Mouse (Mus musculus) forebrain, embryonic 11.5 days (tissue): ENCODE measurements around the gene Dock1. TPM values are rescaled to one million over a fixed set of nuclear protein-coding genes. Genes with fewer than 3 reads are reported as not detected.
A peak's percentile ranks its signal among the peaks of the same experiment; 100 is the strongest.

Source experiments
- ATAC-seq: fragments of 200-750 bp; cut with Nextera tagmentation; replicated peaks from 2 replicates; pipeline ENCODE4 v1.8.0; 2017; ENCODE audit warnings: moderate TSS enrichment; ENCODE audit not compliant: low FRiP score
- DNase-seq: peaks from one replicate; pipeline ENCODE4 v3.0.0-alpha.2; 2017; ENCODE audit warnings: low spot score
- H3K27ac ChIP-seq: fragments of 300-500 bp; sonication (generic); 2 replicates; pipeline ENCODE4 v1.5.1; 2014; ENCODE audit warnings: low read depth, low read length
- H3K27me3 ChIP-seq: fragments of 300-500 bp; sonication (generic); 2 replicates; pipeline ENCODE4 v1.6.1; 2014; ENCODE audit warnings: mild to moderate bottlenecking, low read length, mixed read lengths; ENCODE audit not compliant: control insufficient read depth, insufficient read depth
- H3K36me3 ChIP-seq: fragments of 300-500 bp; sonication (generic); 2 replicates; pipeline ENCODE4 v1.6.1; 2014; ENCODE audit warnings: mild to moderate bottlenecking, low read length, moderate library complexity, mixed read lengths; ENCODE audit not compliant: control insufficient read depth, insufficient read depth
- H3K4me1 ChIP-seq: fragments of 300-500 bp; sonication (generic); replicated peaks from 2 replicates; pipeline ENCODE4 v1.6.1; 2014; ENCODE audit warnings: low read length, mixed read lengths; ENCODE audit not compliant: control insufficient read depth, insufficient read depth
- H3K4me2 ChIP-seq: fragments of 300-500 bp; sonication (generic); 2 replicates; pipeline ENCODE4 v1.6.1; 2014; ENCODE audit warnings: low read depth, mild to moderate bottlenecking, low read length, moderate library complexity, mixed read lengths; ENCODE audit not compliant: severe bottlenecking
- H3K4me3 ChIP-seq: fragments of 300-500 bp; sonication (generic); 2 replicates; pipeline ENCODE4 v1.5.1; 2014; ENCODE audit warnings: low read depth, low read length
- H3K9ac ChIP-seq: fragments of 300-500 bp; sonication (generic); 2 replicates; pipeline ENCODE4 v1.6.1; 2014; ENCODE audit warnings: low read length
- H3K9me3 ChIP-seq: fragments of 300-500 bp; sonication (generic); 2 replicates; pipeline ENCODE4 v1.6.1; 2016; ENCODE audit warnings: low read length, mixed read lengths; ENCODE audit not compliant: control insufficient read depth
- WGBS: fragments of 180-500 bp; shearing (Covaris S2); extraction: QIAGEN DNeasy Blood & Tissue Kit; methylation state at CpG from one replicate; pipeline ENCODE4 v1.1.7; 2014; 5-methylcytosine and 5-hydroxymethylcytosine counted together
- polyA plus RNA-seq: library from polyadenylated mRNA; unstranded; fragments of >200 nt; fragmentation: Nextera tagmentation; extraction: Ambion mirVana; gene quantifications from 2 replicates; pipeline ENCODE4 v1.2.1, GENCODE M21; 2014

The Dock1 gene
- polyA plus RNA-seq, 1 experiment from 2014 or later = 26.5 TPM

DNA sequence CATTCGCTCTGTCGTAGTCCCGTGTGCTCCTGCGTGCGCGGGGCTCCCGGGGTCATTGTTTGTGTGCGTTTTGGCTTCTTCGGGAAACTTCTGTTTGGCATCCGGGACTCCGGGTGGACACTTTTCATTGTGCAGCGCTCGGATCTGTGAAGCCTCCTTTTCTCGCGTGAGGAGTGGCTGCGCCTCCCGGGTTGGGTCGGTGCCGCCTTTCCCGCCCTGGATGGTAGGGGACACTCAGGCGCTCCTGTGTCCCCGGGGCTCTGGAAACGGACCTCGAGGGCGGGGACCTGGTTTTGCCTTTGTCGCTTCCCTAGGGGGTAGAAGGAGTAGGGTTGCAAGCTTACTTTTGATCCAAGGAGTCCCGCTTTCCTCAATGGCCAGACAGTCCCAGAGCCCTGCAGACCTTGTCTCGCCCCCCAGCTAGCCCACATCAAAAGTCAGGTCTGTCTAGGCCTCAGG, 578 bp downstream of the Dock1 start:
- WGBS = under 1% methylated on average over 28 of the region's 28 CpGs
- H3K27me3 ChIP-seq = no peaks in the 10 kb centered on the region; the same call in 1 of the 2 replicates
- H3K4me2 ChIP-seq = peak overlapping the region; percentile 90
- H3K9me3 ChIP-seq = no peaks in the 10 kb centered on the region
- H3K36me3 ChIP-seq = no peaks in the 10 kb centered on the region
- DNase-seq = peak; percentile 78
- peak overlapping the region; percentile 25; the same call in 1 of the 2 replicates for H3K27ac ChIP-seq
- peak overlapping the region; percentile 93 for H3K9ac ChIP-seq
- peaks cover 5% of the 10 kb centered on the region; the same call in 1 of the 2 replicates for H3K4me1 ChIP-seq
- peak overlapping the region; percentile 56 for H3K4me3 ChIP-seq
- peak; percentile 45 for ATAC-seq

DNA sequence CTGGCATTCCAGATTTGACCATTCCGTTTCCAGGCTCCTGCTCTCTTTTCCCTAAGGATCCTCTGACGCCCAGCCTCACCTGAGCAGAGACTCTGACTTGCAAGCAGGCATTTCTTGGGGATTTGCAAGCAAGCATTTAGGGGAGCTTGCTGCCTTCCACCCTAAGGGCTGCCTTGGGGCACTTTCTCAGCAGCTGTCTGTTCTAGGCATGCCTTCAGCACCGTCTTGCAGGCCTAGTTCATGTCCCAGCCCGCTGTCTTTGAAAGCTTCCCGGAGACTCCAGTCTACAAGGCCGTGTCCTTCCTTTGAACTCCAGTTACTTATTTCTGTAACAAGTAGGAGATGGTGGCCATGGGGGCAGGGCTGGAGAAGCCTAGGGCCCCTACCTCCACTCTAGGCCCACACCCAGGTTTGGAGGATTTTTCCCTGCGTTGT, 1.0 kb downstream of the Dock1 start:
- DNase-seq (peak; percentile 63), ATAC-seq (no peak)
- H3K36me3 ChIP-seq = no peaks in the 10 kb centered on the region
- 36% methylated on average over 7 of the region's 7 CpGs for WGBS
- H3K9ac ChIP-seq = peak overlapping the region; percentile 93
- H3K4me1 ChIP-seq = peaks cover 5% of the 10 kb centered on the region; the same call in 1 of the 2 replicates
- peak overlapping the region; percentile 56 for H3K4me3 ChIP-seq
- no peak overlapping the region for H3K27ac ChIP-seq
- H3K4me2 ChIP-seq = peak overlapping the region; percentile 90
- no peaks in the 10 kb centered on the region; the same call in 1 of the 2 replicates for H3K27me3 ChIP-seq
- no peaks in the 10 kb centered on the region for H3K9me3 ChIP-seq

DNA sequence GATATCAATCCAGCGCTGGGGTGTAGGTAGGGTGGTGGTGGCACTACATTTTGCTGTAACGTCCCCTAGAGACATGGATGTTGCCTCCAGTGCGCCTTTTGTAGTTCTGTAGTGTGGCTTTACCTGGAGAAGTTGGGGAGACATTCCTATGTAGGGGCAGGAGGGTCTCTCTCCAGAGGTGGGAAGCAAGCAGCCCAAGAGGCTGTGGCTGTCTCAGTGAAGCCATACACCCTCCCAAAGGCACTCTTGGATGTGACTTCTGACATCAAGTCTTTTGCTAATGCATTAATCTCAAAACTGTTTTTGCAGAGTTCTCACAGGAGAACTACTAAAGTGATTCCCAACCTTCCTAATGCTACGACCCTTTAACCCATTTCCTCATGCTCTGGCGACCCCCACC, 2.7 kb downstream of the Dock1 start:
- Histone ChIP-seq H3K9ac (no peak overlapping the region), H3K27me3 (no peaks in the 10 kb centered on the region; the same call in 1 of the 2 replicates), H3K4me3 (no peak overlapping the region), H3K27ac (no peak overlapping the region), H3K9me3 (no peaks in the 10 kb centered on the region), H3K4me1 (peaks cover 5% of the 10 kb centered on the region; the same call in 1 of the 2 replicates), H3K4me2 (no peak overlapping the region), H3K36me3 (no peaks in the 10 kb centered on the region)
- 89% methylated on average over 5 of the region's 5 CpGs for WGBS
- no peak for ATAC-seq
- peak; percentile 42 for DNase-seq

DNA sequence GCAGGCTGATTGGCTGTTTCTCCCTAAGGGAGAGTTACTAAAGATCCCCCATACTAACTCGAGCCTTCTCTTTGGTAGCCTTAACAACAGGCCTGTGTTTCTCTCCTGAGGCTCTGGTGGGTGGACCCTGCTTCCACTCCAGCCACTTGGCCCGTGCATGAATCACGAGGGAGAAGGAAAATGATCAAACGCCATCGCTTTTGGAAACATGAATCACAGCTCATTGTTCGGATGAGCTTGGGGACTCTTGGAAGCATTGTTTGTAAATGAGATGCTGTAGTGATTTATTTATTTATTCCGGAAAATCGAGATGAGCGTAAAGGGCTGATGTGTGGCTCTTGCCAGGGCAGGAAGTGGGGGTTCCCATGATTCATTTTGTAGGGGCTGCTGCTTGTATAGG, 3.5 kb downstream of the Dock1 start:
- ATAC-seq = no peak
- Histone ChIP-seq H3K4me1 (peaks cover 8% of the 10 kb centered on the region; the same call in 1 of the 2 replicates), H3K36me3 (no peaks in the 10 kb centered on the region)

DNA sequence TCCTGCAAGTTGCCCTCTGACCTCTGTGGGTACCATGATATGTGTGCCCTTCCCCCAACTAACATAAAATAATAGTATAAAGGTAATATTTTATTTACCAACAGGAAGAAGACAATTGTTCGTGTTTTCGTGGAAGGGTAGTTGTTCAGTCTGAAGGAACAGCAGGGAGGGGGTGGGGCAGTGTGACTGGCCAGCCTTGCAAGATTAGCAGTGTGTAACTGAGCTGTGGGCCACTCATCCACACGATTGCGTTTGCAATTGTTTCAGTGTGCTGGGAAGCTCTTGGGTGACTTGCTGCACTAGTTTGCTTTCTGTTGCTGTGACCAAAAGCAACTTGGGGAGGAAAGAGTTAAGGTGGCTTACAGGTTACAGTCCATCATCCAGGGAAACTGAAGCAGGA, 7.4 kb downstream of the Dock1 start:
- ATAC-seq (no peak), DNase-seq (peak; percentile 46)
- no peaks in the 10 kb centered on the region for H3K9me3 ChIP-seq
- no peak overlapping the region for H3K4me2 ChIP-seq
- H3K27me3 ChIP-seq = no peaks in the 10 kb centered on the region
- WGBS = 54% methylated on average over 4 of the region's 4 CpGs
- peaks cover 4% of the 10 kb centered on the region; the same call in 1 of the 2 replicates for H3K4me1 ChIP-seq
- H3K27ac ChIP-seq = no peak overlapping the region
- no peak overlapping the region for H3K9ac ChIP-seq
- no peaks in the 10 kb centered on the region for H3K36me3 ChIP-seq
- no peak overlapping the region for H3K4me3 ChIP-seq

More for the DNA sequence above, 3.5 kb downstream of the Dock1 start:
- Histone ChIP-seq H3K9me3 (no peaks in the 10 kb centered on the region), H3K27me3 (no peaks in the 10 kb centered on the region; the same call in 1 of the 2 replicates), H3K4me2 (no peak overlapping the region), H3K27ac (no peak overlapping the region), H3K9ac (no peak overlapping the region), H3K4me3 (no peak overlapping the region)
- WGBS = 83% methylated on average over 9 of the region's 9 CpGs
- DNase-seq = peak; percentile 24

DNA sequence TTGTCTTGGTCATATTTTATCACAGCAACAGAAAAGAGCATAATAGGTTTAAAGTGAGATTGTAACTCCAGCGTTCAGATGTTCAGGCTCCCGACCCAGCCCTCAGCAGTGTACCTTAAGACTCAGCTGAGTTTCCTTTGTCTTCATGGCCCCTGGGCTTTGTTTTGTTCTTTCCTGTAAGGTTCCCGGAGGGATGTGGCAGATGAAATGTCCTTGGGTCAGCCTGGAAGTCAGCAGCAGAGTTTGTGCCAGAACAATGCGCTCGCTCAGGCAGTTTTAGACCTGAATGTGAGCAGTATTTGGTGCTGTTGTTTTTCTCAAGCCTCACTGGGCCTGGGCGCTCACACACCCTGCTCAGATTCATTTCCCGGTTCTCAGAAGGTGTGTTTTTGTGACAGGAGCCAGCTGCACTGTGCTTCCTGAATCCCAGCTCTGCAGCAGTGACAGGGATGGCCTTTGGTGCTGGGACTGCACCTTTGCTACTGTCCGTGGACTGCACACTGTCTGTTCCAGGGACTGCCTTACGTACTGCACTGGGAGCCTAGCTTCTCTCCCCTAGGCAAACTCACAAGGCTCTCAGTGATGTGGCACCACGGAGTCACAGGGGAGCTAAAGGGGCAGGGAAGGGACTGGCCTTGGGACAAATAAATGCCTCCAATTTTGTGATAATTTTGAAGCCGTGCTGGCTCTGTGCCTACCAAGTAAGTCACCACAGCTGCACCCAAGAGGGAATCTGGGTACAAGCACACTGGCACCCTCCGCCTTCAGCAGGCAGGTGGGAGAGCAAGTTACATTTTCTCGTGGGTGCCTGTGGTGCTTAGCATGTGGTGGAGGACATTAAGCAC, 9.1 kb downstream of the Dock1 start:
- Histone ChIP-seq H3K36me3 (no peaks in the 10 kb centered on the region), H3K27ac (peak overlapping the region; percentile 41; the same call in 1 of the 2 replicates), H3K4me1 (peaks cover 4% of the 10 kb centered on the region; the same call in 1 of the 2 replicates), H3K9ac (no peak overlapping the region), H3K27me3 (no peaks in the 10 kb centered on the region), H3K9me3 (no peaks in the 10 kb centered on the region), H3K4me2 (no peak overlapping the region), H3K4me3 (no peak overlapping the region)
- WGBS = 37% methylated on average over 13 of the region's 13 CpGs
- ATAC-seq = no peak
- peak; percentile 48 for DNase-seq

DNA sequence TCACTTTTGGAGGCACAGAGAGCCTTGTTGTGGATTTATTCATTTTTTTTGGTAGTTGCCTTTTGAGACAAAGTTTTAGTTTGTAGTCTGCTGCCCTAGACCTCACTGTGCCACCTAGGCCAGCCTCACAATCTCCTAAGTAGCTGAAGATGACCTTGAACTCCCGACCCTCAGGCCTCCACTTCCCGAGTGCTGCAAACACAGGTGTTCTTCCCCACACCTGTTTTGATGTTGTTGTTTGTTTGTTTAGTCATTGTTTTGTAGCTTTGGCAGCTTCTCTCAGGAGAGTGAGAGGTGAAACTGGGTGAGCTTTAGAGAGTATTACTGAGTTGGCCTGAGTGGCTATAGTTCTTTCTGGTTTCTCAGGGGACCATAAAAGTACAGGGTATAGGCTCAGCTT, 9.7 kb downstream of the Dock1 start:
- H3K9me3 ChIP-seq = no peaks in the 10 kb centered on the region
- H3K4me2 ChIP-seq = no peak overlapping the region
- H3K4me1 ChIP-seq = peaks cover 4% of the 10 kb centered on the region; the same call in 1 of the 2 replicates
- H3K36me3 ChIP-seq = no peaks in the 10 kb centered on the region
- no peak overlapping the region for H3K4me3 ChIP-seq
- no peak overlapping the region for H3K27ac ChIP-seq
- H3K27me3 ChIP-seq = no peaks in the 10 kb centered on the region
- H3K9ac ChIP-seq = no peak overlapping the region
- 87% methylated on average over 2 of the region's 2 CpGs for WGBS
- no peak for ATAC-seq
- peak; percentile 30 for DNase-seq

DNA sequence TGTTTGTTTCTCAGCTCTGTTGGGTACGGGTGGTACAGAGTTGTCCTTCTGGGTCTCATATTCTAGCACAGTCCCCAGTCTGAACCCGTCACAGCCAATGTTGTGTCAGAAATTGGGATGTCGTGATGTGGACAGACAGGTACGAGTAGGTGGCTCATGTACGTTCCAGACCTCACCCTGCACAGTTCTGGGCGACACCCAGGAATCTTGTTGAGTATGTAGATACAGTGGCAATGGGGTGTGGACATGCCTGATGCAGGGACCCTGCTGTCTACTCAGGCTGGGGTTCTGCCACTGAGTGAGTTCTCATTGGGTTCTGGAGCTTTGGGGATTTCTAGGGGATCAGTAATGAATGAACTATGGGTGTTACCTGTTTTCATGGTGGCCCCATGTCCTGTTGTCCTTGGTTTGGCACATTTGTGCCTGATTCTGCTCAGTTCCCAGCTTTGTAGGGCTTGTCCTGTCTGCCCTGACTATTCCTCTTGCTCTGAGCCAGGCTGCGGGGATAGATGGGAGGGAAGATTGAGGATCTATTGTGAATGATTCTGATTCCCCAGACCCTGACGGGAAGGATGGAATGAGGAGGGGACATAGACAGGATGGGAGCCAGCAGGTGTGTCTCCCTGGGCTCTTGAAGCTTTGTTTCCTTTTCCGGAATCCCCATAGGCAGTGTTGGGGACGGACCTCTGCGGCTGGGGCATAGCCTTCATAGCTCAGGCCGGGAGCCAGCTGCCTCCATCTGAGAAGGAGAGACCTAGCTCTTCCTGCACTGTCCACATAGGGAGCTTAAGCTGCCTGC, 11.5 kb downstream of the Dock1 start:
- Histone ChIP-seq H3K4me1 (peaks cover 4% of the 10 kb centered on the region; the same call in 1 of the 2 replicates), H3K4me2 (no peak overlapping the region), H3K36me3 (no peaks in the 10 kb centered on the region), H3K9me3 (no peaks in the 10 kb centered on the region), H3K4me3 (no peak overlapping the region), H3K27ac (no peak overlapping the region), H3K27me3 (no peaks in the 10 kb centered on the region), H3K9ac (no peak overlapping the region)
- ATAC-seq (no peak), DNase-seq (no peak)
- 89% methylated on average over 12 of the region's 12 CpGs for WGBS
